Mouse (Mus musculus): ENCODE measurements around the gene Laptm4a. TPM values are rescaled to one million over a fixed set of nuclear protein-coding genes. Genes with fewer than 3 reads are reported as not detected.

The Laptm4a gene
- polyA plus RNA-seq, 1 experiment = 253 TPM

GRCm38 (mm10) chr12:8975076-8975475, 53.6 kb downstream of the Laptm4a start:
- no peak overlapping the region for H3ac ChIP-seq (ENCODE audit: control insufficient read depth, insufficient read length, low read depth)
- H3K4me3 ChIP-seq (ENCODE audit: insufficient read depth, poor library complexity, severe bottlenecking) = no peak overlapping the region
- peaks cover 16% of the 10 kb centered on the region for H3K36me3 ChIP-seq (ENCODE audit: control insufficient read depth, insufficient read depth)
- H3K79me3 ChIP-seq (ENCODE audit: low read depth) = peaks cover 2% of the 10 kb centered on the region
- peaks cover 9% of the 10 kb centered on the region for H3K79me2 ChIP-seq (ENCODE audit: control insufficient read depth, insufficient read depth)
- H3K27me3 ChIP-seq (ENCODE audit: control insufficient read depth, insufficient read depth, insufficient read length) = no peaks in the 10 kb centered on the region
- TF ChIP-seq USF1 (IDR thresholded peaks at IDR 0.05; ENCODE audit: low read depth) = no peak
- no peak for TF ChIP-seq MAX (IDR thresholded peaks at IDR 0.05)
- no peak for TF ChIP-seq MYOD1 (IDR thresholded peaks at IDR 0.05; ENCODE audit: control insufficient read depth, insufficient read length, low read depth)
- TF ChIP-seq CEBPB (IDR thresholded peaks at IDR 0.05; ENCODE audit: low read depth) = no peak
- no peak for TF ChIP-seq MYOG (IDR thresholded peaks at IDR 0.05; ENCODE audit: control insufficient read depth, extremely low read depth, insufficient read length)
- no peak for TF ChIP-seq FOSL1 (IDR thresholded peaks at IDR 0.05; ENCODE audit: insufficient read depth, low read length, poor library complexity, severe bottlenecking)
- no peak for TF ChIP-seq CTCF (IDR thresholded peaks at IDR 0.05; ENCODE audit: control insufficient read depth, insufficient read depth, insufficient read length)

Other genes with a start within 250 kb of the Laptm4a start
- gene Pum2, start 247.5 kb upstream of the Laptm4a start, polyA plus RNA-seq (2012; fragmentation: generic; extraction: Trizol) = 19.9 TPM
- 112 TPM for gene Sdc1, start 150.3 kb upstream of the Laptm4a start, polyA plus RNA-seq (2012; fragmentation: generic; extraction: Trizol)
- 0.16 TPM for gene Matn3, start 26.3 kb downstream of the Laptm4a start, polyA plus RNA-seq (2012; fragmentation: generic; extraction: Trizol)
- 9.1 TPM for gene Wdr35, start 52.2 kb downstream of the Laptm4a start, polyA plus RNA-seq (2012; fragmentation: generic; extraction: Trizol)
- 5.9 TPM for gene Ttc32, start 108.3 kb downstream of the Laptm4a start, polyA plus RNA-seq (2012; fragmentation: generic; extraction: Trizol)

All from C2C12 (cell line).